Mouse (Mus musculus): ENCODE measurements around the gene Unc79. TPM values are rescaled to one million over a fixed set of nuclear protein-coding genes. Genes with fewer than 3 reads are reported as not detected.

Gene Unc79
- polyA plus RNA-seq, 1 experiment from 2014 or later = 0.54 TPM

- Histone ChIP-seq H3K36me3 (ENCODE audit: control insufficient read depth, insufficient read depth, low read length) (no peaks in the 10 kb centered on the region), H3K4me3 (ENCODE audit: low read depth, low read length) (no peak overlapping the region), H3K4me1 (ENCODE audit: control insufficient read depth, insufficient read depth, low read length) (no peaks in the 10 kb centered on the region), H3K27ac (replicated peaks; ENCODE audit: low read depth, low read length) (no peak overlapping the region), H3K4me2 (ENCODE audit: low read depth, low read length) (no peak overlapping the region), H3K27me3 (replicated peaks; ENCODE audit: control insufficient read depth, insufficient read depth, low read length) (no peaks in the 10 kb centered on the region), H3K9me3 (ENCODE audit: control insufficient read depth, low read length) (no peaks in the 10 kb centered on the region), H3K9ac (ENCODE audit: low read depth, low read length) (no peak overlapping the region)
- DNase-seq (ENCODE audit: low spot score) (no peak), ATAC-seq (ENCODE audit: low read depth) (no peak)
- 50% methylated on average over 5 of the region's 5 CpGs for WGBS
These were observed 262.4 kb downstream of the Unc79 start for GRCm38 (mm10) chr12:103211078-103211477.

- Histone ChIP-seq H3K9ac (ENCODE audit: low read depth, low read length) (no peak overlapping the region), H3K4me2 (ENCODE audit: low read depth, low read length) (no peak overlapping the region), H3K4me1 (ENCODE audit: control insufficient read depth, insufficient read depth, low read length) (no peaks in the 10 kb centered on the region), H3K27ac (replicated peaks; ENCODE audit: low read depth, low read length) (no peak overlapping the region), H3K4me3 (ENCODE audit: low read depth, low read length) (no peak overlapping the region), H3K36me3 (ENCODE audit: control insufficient read depth, insufficient read depth, low read length) (no peaks in the 10 kb centered on the region), H3K27me3 (replicated peaks; ENCODE audit: control insufficient read depth, insufficient read depth, low read length) (no peaks in the 10 kb centered on the region), H3K9me3 (ENCODE audit: control insufficient read depth, low read length) (no peaks in the 10 kb centered on the region)
- no peak for ATAC-seq (ENCODE audit: low read depth)
- 86% methylated on average over 2 of the region's 2 CpGs for WGBS
- DNase-seq (ENCODE audit: low spot score) = no peak
These were observed 264.9 kb downstream of the Unc79 start for GRCm38 (mm10) chr12:103213591-103213990.

- DNase-seq (ENCODE audit: low spot score) (peak; percentile 27), ATAC-seq (ENCODE audit: low read depth) (no peak)
- Histone ChIP-seq H3K9me3 (ENCODE audit: control insufficient read depth, low read length) (no peaks in the 10 kb centered on the region), H3K4me1 (ENCODE audit: control insufficient read depth, insufficient read depth, low read length) (no peaks in the 10 kb centered on the region), H3K27me3 (replicated peaks; ENCODE audit: control insufficient read depth, insufficient read depth, low read length) (no peaks in the 10 kb centered on the region), H3K4me2 (ENCODE audit: low read depth, low read length) (no peak overlapping the region), H3K4me3 (ENCODE audit: low read depth, low read length) (no peak overlapping the region), H3K27ac (replicated peaks; ENCODE audit: low read depth, low read length) (no peak overlapping the region), H3K9ac (ENCODE audit: low read depth, low read length) (no peak overlapping the region), H3K36me3 (ENCODE audit: control insufficient read depth, insufficient read depth, low read length) (no peaks in the 10 kb centered on the region)
- 46% methylated on average over 10 of the region's 10 CpGs for WGBS
These were observed 265.6 kb downstream of the Unc79 start for GRCm38 (mm10) chr12:103214270-103214669.

GRCm38 (mm10) chr12:103214797-103215196 is 266.1 kb downstream of the Unc79 start:
- no peak overlapping the region for H3K4me3 ChIP-seq (ENCODE audit: low read depth, low read length)
- no peaks in the 10 kb centered on the region for H3K27me3 ChIP-seq (replicated peaks; ENCODE audit: control insufficient read depth, insufficient read depth, low read length)
- H3K27ac ChIP-seq (replicated peaks; ENCODE audit: low read depth, low read length) = no peak overlapping the region
- H3K4me1 ChIP-seq (ENCODE audit: control insufficient read depth, insufficient read depth, low read length) = no peaks in the 10 kb centered on the region
- DNase-seq (ENCODE audit: low spot score) (no peak), ATAC-seq (ENCODE audit: low read depth) (no peak)
- no peak overlapping the region for H3K9ac ChIP-seq (ENCODE audit: low read depth, low read length)
- H3K4me2 ChIP-seq (ENCODE audit: low read depth, low read length) = no peak overlapping the region
- H3K36me3 ChIP-seq (ENCODE audit: control insufficient read depth, insufficient read depth, low read length) = no peaks in the 10 kb centered on the region
- H3K9me3 ChIP-seq (ENCODE audit: control insufficient read depth, low read length) = no peaks in the 10 kb centered on the region
- 88% methylated on average over 2 of the region's 2 CpGs for WGBS

GRCm38 (mm10) chr12:103215877-103216610 is 267.4 kb downstream of the Unc79 start:
- H3K9ac ChIP-seq (ENCODE audit: low read depth, low read length) = no peak overlapping the region
- H3K36me3 ChIP-seq (ENCODE audit: control insufficient read depth, insufficient read depth, low read length) = no peaks in the 10 kb centered on the region
- no peak overlapping the region for H3K4me3 ChIP-seq (ENCODE audit: low read depth, low read length)
- no peak overlapping the region for H3K27ac ChIP-seq (replicated peaks; ENCODE audit: low read depth, low read length)
- H3K9me3 ChIP-seq (ENCODE audit: control insufficient read depth, low read length) = no peaks in the 10 kb centered on the region
- DNase-seq (ENCODE audit: low spot score) = no peak
- no peak overlapping the region for H3K4me2 ChIP-seq (ENCODE audit: low read depth, low read length)
- WGBS = 47% methylated on average over 6 of the region's 6 CpGs
- ATAC-seq (ENCODE audit: low read depth) = no peak
- H3K4me1 ChIP-seq (ENCODE audit: control insufficient read depth, insufficient read depth, low read length) = no peaks in the 10 kb centered on the region
- H3K27me3 ChIP-seq (replicated peaks; ENCODE audit: control insufficient read depth, insufficient read depth, low read length) = no peaks in the 10 kb centered on the region

- WGBS = 88% methylated on average over 9 of the region's 9 CpGs
- H3K27ac ChIP-seq (replicated peaks; ENCODE audit: low read depth, low read length) = no peak overlapping the region
- ATAC-seq (ENCODE audit: low read depth) (no peak), DNase-seq (ENCODE audit: low spot score) (no peak)
- H3K4me3 ChIP-seq (ENCODE audit: low read depth, low read length) = no peak overlapping the region
- no peaks in the 10 kb centered on the region for H3K9me3 ChIP-seq (ENCODE audit: control insufficient read depth, low read length)
- H3K36me3 ChIP-seq (ENCODE audit: control insufficient read depth, insufficient read depth, low read length) = no peaks in the 10 kb centered on the region
- no peaks in the 10 kb centered on the region for H3K27me3 ChIP-seq (replicated peaks; ENCODE audit: control insufficient read depth, insufficient read depth, low read length)
- H3K4me1 ChIP-seq (ENCODE audit: control insufficient read depth, insufficient read depth, low read length) = no peaks in the 10 kb centered on the region
- H3K9ac ChIP-seq (ENCODE audit: low read depth, low read length) = no peak overlapping the region
- no peak overlapping the region for H3K4me2 ChIP-seq (ENCODE audit: low read depth, low read length)
These were observed 275.0 kb downstream of the Unc79 start for GRCm38 (mm10) chr12:103223671-103224070.

- ATAC-seq (ENCODE audit: low read depth) (no peak), DNase-seq (ENCODE audit: low spot score) (no peak)
- no peaks in the 10 kb centered on the region for H3K9me3 ChIP-seq (ENCODE audit: control insufficient read depth, low read length)
- no peaks in the 10 kb centered on the region for H3K36me3 ChIP-seq (ENCODE audit: control insufficient read depth, insufficient read depth, low read length)
- no peak overlapping the region for H3K27ac ChIP-seq (replicated peaks; ENCODE audit: low read depth, low read length)
- WGBS = 80% methylated on average over 4 of the region's 4 CpGs
- H3K4me1 ChIP-seq (ENCODE audit: control insufficient read depth, insufficient read depth, low read length) = no peaks in the 10 kb centered on the region
- H3K27me3 ChIP-seq (replicated peaks; ENCODE audit: control insufficient read depth, insufficient read depth, low read length) = no peaks in the 10 kb centered on the region
- no peak overlapping the region for H3K4me3 ChIP-seq (ENCODE audit: low read depth, low read length)
- no peak overlapping the region for H3K4me2 ChIP-seq (ENCODE audit: low read depth, low read length)
- no peak overlapping the region for H3K9ac ChIP-seq (ENCODE audit: low read depth, low read length)
These were observed 277.5 kb downstream of the Unc79 start for GRCm38 (mm10) chr12:103226121-103226520.

- Histone ChIP-seq H3K4me3 (ENCODE audit: low read depth, low read length) (no peak overlapping the region), H3K4me2 (ENCODE audit: low read depth, low read length) (no peak overlapping the region), H3K27me3 (replicated peaks; ENCODE audit: control insufficient read depth, insufficient read depth, low read length) (no peaks in the 10 kb centered on the region), H3K9me3 (ENCODE audit: control insufficient read depth, low read length) (no peaks in the 10 kb centered on the region), H3K36me3 (ENCODE audit: control insufficient read depth, insufficient read depth, low read length) (no peaks in the 10 kb centered on the region), H3K9ac (ENCODE audit: low read depth, low read length) (no peak overlapping the region), H3K4me1 (ENCODE audit: control insufficient read depth, insufficient read depth, low read length) (no peaks in the 10 kb centered on the region), H3K27ac (replicated peaks; ENCODE audit: low read depth, low read length) (no peak overlapping the region)
- 78% methylated on average over 4 of the region's 4 CpGs for WGBS
- DNase-seq (ENCODE audit: low spot score) (no peak), ATAC-seq (ENCODE audit: low read depth) (no peak)
These were observed 280.4 kb downstream of the Unc79 start for GRCm38 (mm10) chr12:103229058-103229457.

All from embryonic facial prominence, embryonic 14.5 days (tissue).